Mouse (Mus musculus): ENCODE measurements around the gene Efcab10. TPM values are rescaled to one million over a fixed set of nuclear protein-coding genes. Genes with fewer than 3 reads are reported as not detected.

Efcab10 gene
- total RNA-seq, 2 experiments from 2014 or later, result 0.82 to 1.5 TPM

DNA sequence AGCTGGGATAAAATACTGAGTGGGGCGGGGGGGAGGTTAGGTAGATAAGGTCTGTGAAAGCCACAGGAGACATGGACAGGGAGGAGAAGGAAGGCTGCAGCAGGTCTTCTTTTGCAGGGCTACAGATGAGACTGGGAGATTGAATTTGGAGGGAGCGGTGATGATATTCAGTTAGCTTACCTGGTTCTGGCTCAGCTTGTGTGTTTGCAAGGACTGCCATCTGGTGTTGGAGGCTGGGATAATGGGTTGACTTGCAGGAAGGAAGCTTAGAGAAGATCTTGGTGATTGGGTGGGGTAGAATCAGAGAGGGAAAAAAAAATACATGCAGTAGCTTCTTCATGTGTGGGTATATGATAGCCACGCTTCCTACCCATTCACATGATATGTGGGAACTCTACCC is 29.7 kb downstream of the Efcab10 start:
- peak; percentile 43 for DNase-seq
- intact Hi-C loops (cut with DNase I), result loop anchor here (10.0 kb wide), 1 partner anchor 400 kb away; no protein-coding TSS in a partner anchor

DNA sequence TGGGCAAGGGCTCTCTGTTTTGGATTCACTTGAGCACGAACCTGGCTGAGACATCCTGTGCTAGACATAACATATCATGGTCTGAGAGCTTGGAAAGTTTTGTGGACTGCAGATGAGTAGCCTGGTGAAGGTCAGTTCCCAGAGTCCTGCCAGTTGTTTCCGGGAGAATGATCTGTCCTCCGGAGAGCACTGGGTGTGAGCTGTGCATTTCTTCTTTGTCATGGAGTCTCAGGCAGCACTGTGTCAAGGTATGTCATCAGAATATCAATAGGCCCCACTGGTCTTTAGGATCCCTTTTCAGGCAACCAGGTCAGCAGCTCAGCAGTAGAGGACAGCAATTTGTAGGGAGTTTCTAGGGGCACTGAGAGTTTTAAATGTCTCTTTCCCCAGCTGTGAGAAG is 32.6 kb downstream of the Efcab10 start:
- intact Hi-C loops (cut with DNase I), result loop anchor here (5.0 to 10.0 kb wide), 3 partner anchors 35 to 515 kb away; partner anchors contain the start of gene Efcab10
- DNase-seq, result no peak

DNA sequence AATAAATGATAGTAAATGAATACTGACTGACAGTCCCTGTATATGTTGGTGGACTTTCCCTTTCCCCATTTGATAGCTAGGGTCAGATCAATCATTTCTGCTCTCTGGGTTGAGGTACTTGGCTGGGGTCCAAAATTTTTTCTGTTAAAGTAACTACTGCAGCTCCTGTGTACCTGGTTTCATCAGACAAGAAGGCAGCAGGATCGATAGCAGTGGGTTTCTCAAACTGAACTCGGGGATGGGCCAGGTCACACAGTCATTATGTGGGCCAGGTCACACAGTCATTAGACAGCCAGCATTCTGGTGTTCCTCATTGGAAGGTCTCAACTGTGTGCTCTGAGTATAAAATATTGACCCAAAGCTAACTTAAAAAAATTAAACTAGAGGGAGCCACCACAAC is 33.1 kb downstream of the Efcab10 start:
- no peak for DNase-seq
- intact Hi-C loops (cut with DNase I), result loop anchor here (5.0 to 10.0 kb wide), 3 partner anchors 35 to 515 kb away; partner anchors contain the start of gene Efcab10

DNA sequence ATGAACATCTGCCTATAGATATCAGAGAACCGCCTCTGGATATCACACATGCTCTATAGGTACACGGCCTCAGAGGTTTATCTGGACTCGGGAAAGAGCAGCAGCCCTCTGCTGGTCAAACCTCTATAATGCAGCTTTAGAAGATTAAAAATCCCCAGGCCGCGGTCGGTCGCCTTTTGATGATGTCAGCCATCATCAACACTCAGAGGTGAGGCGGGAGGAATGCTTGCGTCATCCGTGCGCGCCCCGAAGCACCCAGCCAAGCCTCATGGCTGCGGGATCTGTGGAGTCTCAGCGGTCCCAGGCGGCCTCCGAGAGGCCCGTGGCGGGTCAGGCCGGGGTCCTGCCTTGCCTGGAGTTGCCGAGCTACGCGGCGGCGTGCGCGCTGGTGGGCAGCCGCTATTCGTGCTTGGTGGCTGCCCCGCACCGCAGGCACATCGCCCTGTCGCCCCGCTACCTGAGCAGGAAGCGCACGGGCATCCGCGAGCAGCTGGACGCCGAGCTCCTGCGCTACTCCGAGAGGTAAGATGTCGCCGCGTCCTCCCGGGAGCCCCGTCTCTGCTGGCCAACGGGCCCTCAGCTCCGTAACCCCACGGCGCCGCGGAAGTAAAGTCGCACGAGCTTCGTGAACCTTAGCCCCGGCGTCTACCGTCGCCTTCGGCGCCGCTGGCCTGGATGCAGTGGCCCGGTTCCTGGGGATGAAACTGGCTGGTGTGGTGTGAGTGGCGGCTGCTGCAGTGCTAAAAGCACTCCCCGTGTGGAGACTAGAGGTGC is 34.9 kb downstream of the Efcab10 start, which contains the start of gene Twistnb:
TSS of gene Twistnb (plus strand) at position 249 of the 774 bp plus-strand sequence.
- intact Hi-C loops (cut with DNase I), result loop anchor here (5.0 to 10.0 kb wide), 3 partner anchors 37 to 517 kb away; partner anchors contain the start of gene Efcab10
- peak; percentile 99 for DNase-seq

DNA sequence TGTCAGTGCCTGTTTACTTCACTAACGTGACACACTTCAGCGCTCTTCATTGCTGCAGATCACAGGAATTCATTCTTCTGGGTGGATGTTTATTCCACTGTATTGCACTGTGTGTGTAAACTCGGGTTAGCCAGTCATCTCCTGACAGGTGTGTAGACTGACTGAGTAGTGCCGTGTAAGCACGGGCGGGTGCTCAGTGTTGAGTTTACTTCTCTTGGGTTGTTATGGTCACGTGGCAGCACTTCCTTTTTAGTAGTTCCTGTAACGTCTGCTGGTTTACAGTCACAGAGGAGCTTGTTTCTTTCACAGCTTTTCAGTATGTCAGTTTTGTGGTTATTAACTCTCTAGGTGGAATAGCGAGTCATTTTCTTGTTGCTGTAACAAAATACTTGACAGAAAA is 39.2 kb downstream of the Efcab10 start:
- no peak for DNase-seq

DNA sequence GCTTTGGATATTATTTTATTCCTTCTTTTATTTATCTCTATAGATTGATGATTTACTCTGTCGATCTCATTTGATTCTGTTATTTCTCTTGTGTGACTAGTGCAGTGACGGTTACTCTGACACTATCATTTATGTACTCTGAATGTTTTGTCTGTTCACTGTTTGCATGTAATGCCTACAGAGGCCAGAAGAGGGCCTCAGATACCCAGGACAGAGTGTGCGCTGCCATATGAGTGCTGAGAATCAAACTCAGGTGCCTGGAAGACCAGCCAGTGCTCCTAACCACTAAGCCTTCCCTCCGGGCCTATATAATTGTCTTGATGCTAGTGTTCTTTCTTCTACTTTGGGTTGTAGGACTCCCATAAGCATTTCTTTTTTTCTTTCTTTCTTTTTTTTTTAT is 40.1 kb downstream of the Efcab10 start:
- DNase-seq, result no peak
- intact Hi-C loops (cut with DNase I), result no loop called here

More for the DNA sequence above, 39.2 kb downstream of the Efcab10 start:
- intact Hi-C loops (cut with DNase I), result no loop called here

Other genes with a start within 250 kb of the Efcab10 start
- 10 to 100 TPM; 61.4 to 62.9 TPM for gene Atxn7l1, start 247.2 kb upstream of the Efcab10 start, total RNA-seq (2021)
- gene Twistnb, start 34.8 kb downstream of the Efcab10 start, total RNA-seq (2021), result 10 to 100 TPM; 16.4 to 17.5 TPM

Measured in left cerebral cortex, postnatal 4 days (tissue).